9 mouse cellular contexts compared by ENCODE assay signal in genomic region chr3:84135387-84135786, GRCm38 (mm10). TPM values are rescaled to one million over a fixed set of nuclear protein-coding genes. Genes with fewer than 3 reads are reported as not detected.
A peak's percentile ranks its signal among the peaks of the same experiment; 100 is the strongest.
DNase-seq lines count a peak whose midpoint lies in the region; ATAC-seq and TF ChIP-seq lines count a peak whose summit lies in the region.
"Had no signal": no experiment of that assay in that cellular context is flagged by ENCODE, and none has a peak within 500 bp of the region (broad histone marks: within the 10 kb centered on the region; RNA-seq: fewer than 3 reads in every experiment).

No protein-coding gene starts in this region.

- WGBS in thymus, adult 2 months: 38% methylated on average over 9 of the region's 9 CpGs
- 33% methylated on average over 9 of the region's 9 CpGs for WGBS in embryonic facial prominence, embryonic 11.5 days
- WGBS in limb, embryonic 10.5 days: 33% methylated on average over 9 of the region's 9 CpGs
- WGBS in forebrain, embryonic 13.5 days: 31% methylated on average over 9 of the region's 9 CpGs

- H3K36me3 ChIP-seq in thymus, adult 2 months (ENCODE audit: control insufficient read depth, insufficient read depth, low read length): no peaks in the 10 kb centered on the region
- H3K36me3 ChIP-seq in embryonic facial prominence, embryonic 11.5 days (replicated peaks; ENCODE audit: control insufficient read depth, insufficient read depth, low read depth, low read length): no peaks in the 10 kb centered on the region
- no peaks in the 10 kb centered on the region for H3K36me3 ChIP-seq in limb, embryonic 10.5 days
- H3K36me3 ChIP-seq in forebrain, embryonic 13.5 days (ENCODE audit: poor library complexity, severe bottlenecking): no peaks in the 10 kb centered on the region

- peak; percentile 18 for DNase-seq in thymus, adult 2 months
- no peak for DNase-seq in thymus, postnatal 14 days
- DNase-seq in embryonic facial prominence, embryonic 11.5 days (ENCODE audit: low spot score): no peak
- DNase-seq in limb, embryonic 10.5 days (ENCODE audit: low spot score): peak; percentile 36
- DNase-seq in spleen, postnatal 14 days (ENCODE audit: low spot score in 2 of 2): peak; percentile 14 to 23
- DNase-seq in left cerebral cortex, postnatal 10 days (ENCODE audit: extremely low spot score in 1 of 2, low spot score in 2 of 2): no peak

- TF ChIP-seq POLR2A in thymus, adult 2 months (IDR thresholded peaks at IDR 0.05; ENCODE audit: control insufficient read depth, extremely low read depth, insufficient read depth, low read length, poor library complexity): no peak

- no peak for TF ChIP-seq CTCF in thymus, adult 2 months (IDR thresholded peaks at IDR 0.05; ENCODE audit: borderline replicate concordance, control insufficient read depth, extremely low read depth, insufficient read depth, low read length, poor library complexity)

- no peak overlapping the region for H3K27ac ChIP-seq in thymus, adult 2 months (ENCODE audit: control insufficient read depth, insufficient read depth, low read length)
- no peak overlapping the region for H3K27ac ChIP-seq in embryonic facial prominence, embryonic 11.5 days (replicated peaks; ENCODE audit: low read depth, low read length)
- peak overlapping the region; percentile 72 for H3K27ac ChIP-seq in limb, embryonic 10.5 days
- no peak overlapping the region for H3K27ac ChIP-seq in forebrain, embryonic 13.5 days

- intact Hi-C loops in left cerebral cortex, postnatal 10 days (cut with DNase I): no loop called here

- H3K4me2 ChIP-seq in embryonic facial prominence, embryonic 11.5 days (ENCODE audit: low read depth, low read length): no peak overlapping the region
- H3K4me2 ChIP-seq in forebrain, embryonic 13.5 days: no peak overlapping the region

- no peak overlapping the region for H3K9ac ChIP-seq in embryonic facial prominence, embryonic 11.5 days (replicated peaks; ENCODE audit: low read length)
- H3K9ac ChIP-seq in forebrain, embryonic 13.5 days: no peak overlapping the region

- no peak overlapping the region for H3K4me3 ChIP-seq in thymus, adult 2 months (ENCODE audit: control insufficient read depth, insufficient read depth, low read length)
- no peak overlapping the region for H3K4me3 ChIP-seq in embryonic facial prominence, embryonic 11.5 days (ENCODE audit: low read depth, low read length)
- H3K4me3 ChIP-seq in limb, embryonic 10.5 days: 0 out of 2 replicates have a peak overlapping the region, but pooled peaks have one; percentile 18
- no peak overlapping the region for H3K4me3 ChIP-seq in forebrain, embryonic 13.5 days

- peaks cover 4% of the 10 kb centered on the region; the same call in 1 of the 2 replicates for H3K4me1 ChIP-seq in thymus, adult 2 months (replicated peaks; ENCODE audit: control insufficient read depth, insufficient read depth, low read length)
- H3K4me1 ChIP-seq in embryonic facial prominence, embryonic 11.5 days (ENCODE audit: control insufficient read depth, insufficient read depth, low read length): peaks cover 2% of the 10 kb centered on the region; the same call in 1 of the 2 replicates
- peaks cover 80% of the 10 kb centered on the region for H3K4me1 ChIP-seq in limb, embryonic 10.5 days
- H3K4me1 ChIP-seq in forebrain, embryonic 13.5 days: no peaks in the 10 kb centered on the region

- ATAC-seq in embryonic facial prominence, embryonic 11.5 days (replicated peaks; ENCODE audit: insufficient number of reproducible peaks, low FRiP score, low TSS enrichment, low read depth): 0 out of 2 replicates have a peak, but pooled peaks have one; percentile 62
- ATAC-seq in cerebellum, adult (ENCODE audit: insufficient number of reproducible peaks, low FRiP score, low TSS enrichment): no peak
- ATAC-seq in forebrain, embryonic 13.5 days: no peak; the same call in 1 of the 2 replicates

- H3K27me3 ChIP-seq in thymus, adult 2 months (ENCODE audit: control insufficient read depth, insufficient read depth, low read length): no peaks in the 10 kb centered on the region
- H3K27me3 ChIP-seq in embryonic facial prominence, embryonic 11.5 days (ENCODE audit: control insufficient read depth, insufficient read depth, low read length): no peaks in the 10 kb centered on the region
- no peaks in the 10 kb centered on the region for H3K27me3 ChIP-seq in limb, embryonic 10.5 days (ENCODE audit: low read depth, poor library complexity, severe bottlenecking)
- no peaks in the 10 kb centered on the region for H3K27me3 ChIP-seq in forebrain, embryonic 13.5 days

- H3K9me3 ChIP-seq in embryonic facial prominence, embryonic 11.5 days (replicated peaks; ENCODE audit: control insufficient read depth, low read length): no peaks in the 10 kb centered on the region
- H3K9me3 ChIP-seq in limb, embryonic 10.5 days (replicated peaks): no peaks in the 10 kb centered on the region
- no peaks in the 10 kb centered on the region for H3K9me3 ChIP-seq in forebrain, embryonic 13.5 days (replicated peaks)

RNA-seq across cellular contexts. Expression of gene Mnd1, which starts 20.2 kb away (rescaled TPM):
- 0.36 and 0.51 TPM in 2 replicates for polyA plus RNA-seq in thymus, adult 2 months (2012; rRNA removed)
- polyA plus RNA-seq in embryonic facial prominence, embryonic 11.5 days (2014; fragmentation: Nextera tagmentation; extraction: Ambion mirVana): 16.5 and 18.5 TPM in 2 replicates
- 17.4 and 21.0 TPM in 2 replicates for polyA plus RNA-seq in limb, embryonic 10.5 days (2016; fragmentation: Nextera tagmentation; extraction: Ambion mirVana)
- 1 to 10 TPM; 1.9 to 3.4 TPM for total RNA-seq in left cerebral cortex, postnatal 10 days (2021)
- polyA plus RNA-seq in forebrain, embryonic 13.5 days (2015; fragmentation: Nextera tagmentation; extraction: Ambion mirVana): 5.3 and 5.9 TPM in 2 replicates

RNA-seq across cellular contexts. Expression of gene Gm6525, which starts 38.5 kb away (rescaled TPM):
- not detected in 2 replicates for polyA plus RNA-seq in thymus, adult 2 months (2012; rRNA removed)
- polyA plus RNA-seq in embryonic facial prominence, embryonic 11.5 days (2014; fragmentation: Nextera tagmentation; extraction: Ambion mirVana): 0.21 and 0.42 TPM in 2 replicates
- polyA plus RNA-seq in limb, embryonic 10.5 days (2016; fragmentation: Nextera tagmentation; extraction: Ambion mirVana): 0.58 and 0.60 TPM in 2 replicates
- not detected for total RNA-seq in left cerebral cortex, postnatal 10 days (2021)
- polyA plus RNA-seq in forebrain, embryonic 13.5 days (2015; fragmentation: Nextera tagmentation; extraction: Ambion mirVana): 3.7 and 4.1 TPM in 2 replicates
- polyA plus RNA-seq: cortical plate, adult 2 months had no signal

Comparison
In these comparisons a context has a peak if more than half of its experiments do, and no peak if none do; other contexts are left out.
1. DNase-seq: peak in thymus, adult 2 months (single experiment), limb, embryonic 10.5 days (single experiment) and spleen, postnatal 14 days (2 of 2); none in thymus, postnatal 14 days (single experiment), embryonic facial prominence, embryonic 11.5 days (single experiment) and left cerebral cortex, postnatal 10 days (0 of 2).